Mouse (Mus musculus) ovary, postnatal 36 days (tissue): ENCODE measurements around the gene Hist1h4n.
"Not testable (repeated sequence)": the region's sequence is repeated elsewhere in the genome, so short reads cannot be mapped to it uniquely, and the experiment has no call there.

Source experiments
- DNase-seq: peaks from one replicate; pipeline ENCODE4 v3.0.0; 2022; ENCODE audit warnings: low spot score, mixed read lengths

The Hist1h4n gene

GRCm38 (mm10) chr13:21831418-21832394 is at the start of gene Hist1h4n:
Gene Hist1h4n (minus strand): TSS chr13:21832196.
- DNase-seq: not testable (repeated sequence)

GRCm38 (mm10) chr13:21880735-21881134 is 48.7 kb upstream of the Hist1h4n start:
- no peak for DNase-seq

- DNase-seq: not testable (repeated sequence)
Measured at GRCm38 (mm10) chr13:21865503-21865902, 33.5 kb upstream of the Hist1h4n start.

DNA sequence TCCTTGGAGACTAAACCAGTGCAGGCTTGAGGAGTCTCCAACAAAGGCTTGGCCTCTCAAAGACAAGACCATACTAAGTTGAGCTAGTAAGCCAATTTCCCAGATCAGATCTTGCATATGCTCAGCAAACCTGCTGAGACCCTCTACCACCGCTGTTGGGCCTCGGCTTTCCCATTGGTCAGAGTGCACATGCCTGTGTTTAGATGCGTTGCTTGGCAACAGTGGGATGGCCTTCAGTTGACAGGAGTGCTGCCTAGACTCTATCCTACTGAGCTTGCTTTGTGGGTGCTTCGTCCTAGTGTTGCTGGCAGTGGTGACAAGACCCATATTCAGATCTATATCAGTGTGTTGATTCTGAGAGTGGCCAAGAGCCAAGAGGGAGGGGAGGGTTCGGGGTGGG is 29.6 kb upstream of the Hist1h4n start:
- DNase-seq: no peak

GRCm38 (mm10) chr13:21855698-21856162 is 23.7 kb upstream of the Hist1h4n start:
- DNase-seq: no peak

GRCm38 (mm10) chr13:21855146-21855545 is 23.1 kb upstream of the Hist1h4n start:
- peak; percentile 71 for DNase-seq

- no peak for DNase-seq
Measured at GRCm38 (mm10) chr13:21852215-21852945, 20.4 kb upstream of the Hist1h4n start.

DNA sequence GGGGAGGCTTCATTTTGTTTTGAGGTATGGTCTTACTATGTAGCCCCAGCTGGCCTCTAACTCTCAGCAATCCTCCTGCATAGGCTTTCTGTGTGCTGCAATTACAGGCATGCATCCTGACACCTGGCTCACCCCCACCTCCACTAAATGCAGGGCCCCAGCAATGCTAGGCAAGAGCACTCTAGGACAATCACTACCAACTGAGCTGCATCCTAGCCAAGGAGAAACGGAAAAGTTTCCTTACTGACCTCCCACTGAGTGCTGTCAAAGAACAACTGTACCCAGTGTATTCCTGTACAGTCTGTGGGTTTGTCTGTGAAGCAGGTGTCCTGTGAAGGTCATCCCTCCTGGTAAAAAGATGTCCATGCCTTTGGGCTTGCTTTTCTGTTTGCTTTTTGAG is 18.7 kb upstream of the Hist1h4n start:
- DNase-seq: not testable (repeated sequence)

DNA sequence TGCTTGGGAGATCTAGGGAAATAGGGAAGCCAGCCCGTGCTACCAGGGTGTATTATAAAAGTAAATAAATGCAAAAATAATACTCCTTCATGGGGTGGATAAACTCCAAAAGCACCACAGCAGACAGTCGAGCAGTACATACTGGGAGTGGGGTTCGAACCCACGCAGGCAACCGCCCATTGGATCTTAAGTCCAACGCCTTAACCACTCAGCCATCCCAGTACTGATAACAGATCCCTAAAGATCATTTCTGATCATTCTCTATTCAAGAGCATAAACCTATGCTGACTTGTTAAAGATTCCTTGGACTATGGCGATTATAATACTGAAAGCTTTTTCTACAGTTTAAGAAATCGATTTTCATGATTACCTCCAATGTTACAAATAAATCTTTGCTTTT is 15.9 kb upstream of the Hist1h4n start:
- DNase-seq: no peak

DNA sequence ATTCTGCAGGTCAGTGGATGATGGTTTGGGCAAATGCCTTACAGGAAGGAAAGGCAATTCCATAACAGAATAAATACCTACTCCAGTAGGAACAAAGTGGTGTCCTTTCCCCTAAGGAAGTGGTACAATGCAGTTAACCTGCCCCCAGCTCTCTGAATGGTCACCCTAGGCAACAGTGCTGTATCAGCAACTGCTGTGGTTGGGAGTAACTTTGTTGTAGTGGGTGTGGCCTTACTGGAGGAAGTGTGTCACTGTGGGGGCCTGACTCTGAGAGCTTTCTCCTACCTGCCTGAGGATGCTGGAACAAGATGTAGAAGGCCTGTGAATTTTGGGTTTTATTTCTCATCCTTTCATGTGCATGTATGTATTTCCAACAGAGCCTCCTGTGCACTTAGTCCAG is 14.4 kb upstream of the Hist1h4n start:
- DNase-seq: not testable (repeated sequence)

DNA sequence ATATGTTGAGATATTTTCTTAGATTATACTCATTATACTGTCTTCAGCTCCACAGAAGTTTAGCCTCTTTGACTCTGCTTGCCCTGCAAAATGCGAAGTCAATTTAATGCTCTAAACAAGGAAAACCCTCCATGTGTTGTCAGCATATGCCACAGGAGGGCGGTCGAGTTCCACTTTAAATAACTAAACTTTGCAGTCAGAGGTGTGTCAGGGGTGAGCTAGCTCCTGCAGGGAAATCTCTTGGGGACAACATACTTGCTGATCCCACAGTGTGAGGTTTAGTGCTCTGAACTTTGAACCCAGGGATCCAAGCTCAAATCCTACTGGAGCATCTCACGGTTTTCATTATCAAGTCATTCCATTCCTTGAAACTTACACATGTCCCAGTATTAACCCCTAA is 8.5 kb upstream of the Hist1h4n start:
- not testable (repeated sequence) for DNase-seq

DNA sequence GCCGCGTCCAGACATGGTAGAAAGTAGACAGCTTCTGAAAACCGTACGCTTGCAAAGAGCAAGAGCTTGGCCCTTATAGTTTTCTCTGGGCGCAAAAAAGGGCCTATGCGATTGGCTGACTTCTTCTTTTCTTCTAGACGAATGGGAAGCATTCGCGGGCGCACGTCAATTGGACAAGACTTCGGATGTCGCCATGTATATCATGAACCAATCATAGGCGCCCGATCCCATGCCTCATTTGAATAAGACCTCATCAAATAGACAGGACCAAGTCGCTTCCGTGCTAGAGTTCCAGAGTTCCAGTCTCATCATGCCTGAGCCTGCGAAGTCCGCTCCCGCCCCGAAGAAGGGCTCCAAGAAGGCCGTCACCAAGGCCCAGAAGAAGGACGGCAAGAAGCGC is 1.5 kb upstream of the Hist1h4n start, which contains the start of the genes Hist1h2ap and Hist1h2br:
TSS of gene Hist1h2ap (minus strand) at position 47 of the 400 bp plus-strand sequence.
TSS of gene Hist1h2br (plus strand) at position 283 of the 400 bp plus-strand sequence.
- not testable (repeated sequence) for DNase-seq

DNA sequence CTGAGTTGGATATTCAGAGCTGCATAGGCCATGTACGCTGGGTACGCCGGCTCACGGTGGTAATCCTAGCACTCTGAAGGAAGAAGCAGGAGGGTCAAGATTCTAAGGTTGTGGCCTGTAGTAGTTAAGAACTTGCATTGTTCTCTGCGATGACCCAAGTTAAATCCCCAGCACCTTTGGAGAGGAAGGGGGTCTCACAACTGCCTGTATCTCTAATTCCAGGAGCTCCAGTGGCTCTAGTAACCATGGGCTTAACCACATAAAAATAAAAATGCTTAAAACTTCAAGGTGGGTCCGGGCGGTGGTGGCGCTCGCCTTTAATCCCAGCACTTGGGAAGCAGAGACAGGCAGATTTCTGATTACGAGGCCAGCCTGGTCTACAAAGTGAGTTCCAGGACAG is 1.7 kb downstream of the Hist1h4n start:
- no peak for DNase-seq

DNA sequence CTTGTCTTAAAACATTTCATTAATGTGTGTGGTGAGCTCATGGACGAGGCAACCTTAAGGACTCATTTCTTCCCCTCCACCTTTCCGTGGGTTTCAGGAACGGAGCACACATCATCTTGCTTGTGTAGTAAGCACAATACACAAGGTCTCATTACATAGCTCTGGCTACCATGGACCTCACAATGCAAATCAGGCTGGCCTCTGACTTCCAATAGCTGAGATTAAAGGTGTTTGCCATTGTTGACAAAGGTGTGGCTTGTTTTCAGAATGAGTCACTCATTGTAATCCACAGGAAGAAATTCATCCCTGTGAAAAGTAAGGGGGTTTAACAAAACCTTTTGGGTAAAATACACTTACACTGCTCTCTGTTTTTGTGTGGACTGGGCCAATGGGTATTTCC is 3.5 kb downstream of the Hist1h4n start:
- no peak for DNase-seq

GRCm38 (mm10) chr13:21820082-21820890 is 11.7 kb downstream of the Hist1h4n start:
- DNase-seq: not testable (repeated sequence)

GRCm38 (mm10) chr13:21812092-21812491 is 19.9 kb downstream of the Hist1h4n start:
- not testable (repeated sequence) for DNase-seq

GRCm38 (mm10) chr13:21811539-21811938 is 20.5 kb downstream of the Hist1h4n start, which contains the start of gene Hist1h4m:
Gene Hist1h4m (plus strand): TSS chr13:21811746.
- peak; percentile 38 for DNase-seq

- not testable (repeated sequence) for DNase-seq
Measured at GRCm38 (mm10) chr13:21811074-21811473, 20.9 kb downstream of the Hist1h4n start.

GRCm38 (mm10) chr13:21810073-21810472 is 21.9 kb downstream of the Hist1h4n start, which contains the start of the genes Hist1h2bq and Hist1h2ao:
Gene Hist1h2bq (minus strand): TSS chr13:21810197.
Gene Hist1h2ao (plus strand): TSS chr13:21810465.
- not testable (repeated sequence) for DNase-seq

DNA sequence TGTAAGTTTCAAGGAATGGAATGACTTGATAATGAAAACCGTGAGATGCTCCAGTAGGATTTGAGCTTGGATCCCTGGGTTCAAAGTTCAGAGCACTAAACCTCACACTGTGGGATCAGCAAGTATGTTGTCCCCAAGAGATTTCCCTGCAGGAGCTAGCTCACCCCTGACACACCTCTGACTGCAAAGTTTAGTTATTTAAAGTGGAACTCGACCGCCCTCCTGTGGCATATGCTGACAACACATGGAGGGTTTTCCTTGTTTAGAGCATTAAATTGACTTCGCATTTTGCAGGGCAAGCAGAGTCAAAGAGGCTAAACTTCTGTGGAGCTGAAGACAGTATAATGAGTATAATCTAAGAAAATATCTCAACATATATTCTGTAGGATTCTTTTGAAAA is 28.9 kb downstream of the Hist1h4n start:
- DNase-seq: not testable (repeated sequence)

DNA sequence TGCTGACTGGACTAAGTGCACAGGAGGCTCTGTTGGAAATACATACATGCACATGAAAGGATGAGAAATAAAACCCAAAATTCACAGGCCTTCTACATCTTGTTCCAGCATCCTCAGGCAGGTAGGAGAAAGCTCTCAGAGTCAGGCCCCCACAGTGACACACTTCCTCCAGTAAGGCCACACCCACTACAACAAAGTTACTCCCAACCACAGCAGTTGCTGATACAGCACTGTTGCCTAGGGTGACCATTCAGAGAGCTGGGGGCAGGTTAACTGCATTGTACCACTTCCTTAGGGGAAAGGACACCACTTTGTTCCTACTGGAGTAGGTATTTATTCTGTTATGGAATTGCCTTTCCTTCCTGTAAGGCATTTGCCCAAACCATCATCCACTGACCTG is 34.8 kb downstream of the Hist1h4n start:
- DNase-seq: not testable (repeated sequence)
